Mouse (Mus musculus) heart, adult 2 months (tissue): ENCODE data around the gene Clstn2. TPM values are rescaled to one million over a fixed set of nuclear protein-coding genes. Genes with fewer than 3 reads are reported as not detected.

Source experiments
- DNase-seq, 2 experiments: peaks; one replicate each; pipeline ENCODE4 v3.0.0; 2021
- H3K27ac ChIP-seq: fragments of 200-600 bp; 2 replicates; pipeline ENCODE4 v1.8.1; 2022
- H3K27me3 ChIP-seq: fragments of 200-500 bp; 2 replicates; pipeline ENCODE4 v1.6.1; 2012; ENCODE audit warnings: mild to moderate bottlenecking, low read length, inconsistent platforms, mixed read lengths; ENCODE audit not compliant: control insufficient read depth, insufficient read depth
- H3K36me3 ChIP-seq: fragments of 200-500 bp; 2 replicates; pipeline ENCODE4 v1.6.1; 2012; ENCODE audit warnings: low read length, inconsistent platforms; ENCODE audit not compliant: control insufficient read depth, insufficient read depth
- H3K4me1 ChIP-seq: fragments of 200-500 bp; 2 replicates; pipeline ENCODE4 v1.6.1; 2011; ENCODE audit warnings: low read length; ENCODE audit not compliant: control insufficient read depth, insufficient read depth
- H3K4me3 ChIP-seq: fragments of 200-600 bp; 2 replicates; pipeline ENCODE4 v1.8.1; 2022
- H3K79me2 ChIP-seq: fragments of 200-500 bp; replicated peaks from 2 replicates; pipeline ENCODE4 v1.6.1; 2012; ENCODE audit warnings: mild to moderate bottlenecking, inconsistent platforms, low read length, moderate library complexity, mixed read lengths; ENCODE audit not compliant: control insufficient read depth, insufficient read depth
- H3K9ac ChIP-seq: fragments of 200-500 bp; 2 replicates; pipeline ENCODE4 v1.6.1; 2012; ENCODE audit warnings: low read depth, mild to moderate bottlenecking, control low read depth, inconsistent platforms, low read length, mixed read lengths
- CTCF ChIP-seq: fragments of 200-600 bp; IDR thresholded peaks from 2 replicates; pipeline ENCODE4 v1.8.1; 2022; ENCODE audit warnings: antibody characterized with exemption, mild to moderate bottlenecking, moderate library complexity
- EP300 ChIP-seq: fragments of 200-500 bp; IDR thresholded peaks from 2 replicates; pipeline ENCODE4 v1.6.1; 2011; ENCODE audit warnings: low read depth, low read length, control low read depth; ENCODE audit not compliant: insufficient read depth
- POLR2A ChIP-seq: fragments of 200-500 bp; IDR thresholded peaks from 2 replicates; pipeline ENCODE4 v1.6.1; 2011; ENCODE audit warnings: mild to moderate bottlenecking, low read depth, low read length, control low read depth; ENCODE audit not compliant: insufficient read depth
- WGBS: fragments of 180-500 bp; shearing (Covaris S2); methylation state at CpG from one replicate; pipeline ENCODE4 v1.1.7; 2018; 5-methylcytosine and 5-hydroxymethylcytosine counted together
- intact Hi-C: fragments of 180-260 bp; cut with DNase I; formaldehyde crosslinking; loops from one replicate; pipeline ENCODE4 v1.15.1; 2025
- polyA plus RNA-seq: library from polyadenylated mRNA; depleted of rRNA; stranded (reverse); fragments of >200 nt; gene quantifications from 2 replicates; pipeline ENCODE4 v1.2.3, GENCODE M21; 2012
- total RNA-seq, 2 experiments: library from RNA; stranded (reverse); gene quantifications; 2 replicates each; pipeline ENCODE4 v1.2.3; 2021

Gene Clstn2
- total and polyA plus RNA-seq, 3 experiments: 0.29 to 0.39 (median 0.37) TPM

DNA sequence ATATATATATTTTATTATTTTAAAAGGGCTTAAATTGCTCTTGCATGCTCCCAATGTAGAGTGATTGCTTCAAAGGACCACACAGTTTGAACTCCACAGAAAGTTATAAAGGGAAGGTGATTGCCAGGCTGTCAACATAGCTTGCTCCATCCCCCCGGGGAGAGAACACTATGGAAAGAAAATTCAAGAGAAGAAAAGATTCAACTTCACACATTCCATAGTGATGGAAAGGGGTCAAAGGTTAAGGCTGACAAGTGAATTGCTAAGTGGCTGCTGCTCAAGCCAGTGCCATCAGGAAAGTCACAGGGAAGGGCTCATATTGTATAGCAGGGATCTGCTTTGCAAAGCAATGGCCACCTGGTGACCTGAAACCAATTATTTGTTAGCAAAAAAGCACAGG, 360.8 kb downstream of the Clstn2 start:
- intact Hi-C loops: no loop called here
- no peak for TF ChIP-seq CTCF
- no peak for TF ChIP-seq POLR2A
- no peak for TF ChIP-seq EP300
- DNase-seq: no peak
- H3K27me3 ChIP-seq: no peaks in the 10 kb centered on the region
- H3K9ac ChIP-seq: no peak overlapping the region
- no peaks in the 10 kb centered on the region for H3K36me3 ChIP-seq
- no peaks in the 10 kb centered on the region for H3K79me2 ChIP-seq
- no peak overlapping the region for H3K27ac ChIP-seq
- H3K4me3 ChIP-seq: no peak overlapping the region
- H3K4me1 ChIP-seq: no peaks in the 10 kb centered on the region
- WGBS: 42% methylated on average over 1 of the region's 1 CpGs

GRCm38 (mm10) chr9:97670666-97671065, 362.3 kb downstream of the Clstn2 start:
- no peak for TF ChIP-seq POLR2A
- TF ChIP-seq CTCF: no peak
- no peak for TF ChIP-seq EP300
- no peaks in the 10 kb centered on the region for H3K27me3 ChIP-seq
- H3K9ac ChIP-seq: no peak overlapping the region
- H3K4me1 ChIP-seq: no peaks in the 10 kb centered on the region
- H3K36me3 ChIP-seq: no peaks in the 10 kb centered on the region
- DNase-seq: no peak
- no peaks in the 10 kb centered on the region for H3K79me2 ChIP-seq
- H3K27ac ChIP-seq: no peak overlapping the region
- 72% methylated on average over 8 of the region's 8 CpGs for WGBS
- intact Hi-C loops: no loop called here
- H3K4me3 ChIP-seq: no peak overlapping the region

- DNase-seq: no peak
- WGBS: 83% methylated on average over 4 of the region's 4 CpGs
- H3K9ac ChIP-seq: no peak overlapping the region
- TF ChIP-seq CTCF (no peak), POLR2A (no peak), EP300 (no peak)
- H3K4me3 ChIP-seq: no peak overlapping the region
- no peaks in the 10 kb centered on the region for H3K27me3 ChIP-seq
- intact Hi-C loops: no loop called here
- H3K79me2 ChIP-seq: no peaks in the 10 kb centered on the region
- no peaks in the 10 kb centered on the region for H3K36me3 ChIP-seq
- H3K27ac ChIP-seq: no peak overlapping the region
- no peaks in the 10 kb centered on the region for H3K4me1 ChIP-seq
Observed at GRCm38 (mm10) chr9:97660989-97661388, 372.0 kb downstream of the Clstn2 start.

DNA sequence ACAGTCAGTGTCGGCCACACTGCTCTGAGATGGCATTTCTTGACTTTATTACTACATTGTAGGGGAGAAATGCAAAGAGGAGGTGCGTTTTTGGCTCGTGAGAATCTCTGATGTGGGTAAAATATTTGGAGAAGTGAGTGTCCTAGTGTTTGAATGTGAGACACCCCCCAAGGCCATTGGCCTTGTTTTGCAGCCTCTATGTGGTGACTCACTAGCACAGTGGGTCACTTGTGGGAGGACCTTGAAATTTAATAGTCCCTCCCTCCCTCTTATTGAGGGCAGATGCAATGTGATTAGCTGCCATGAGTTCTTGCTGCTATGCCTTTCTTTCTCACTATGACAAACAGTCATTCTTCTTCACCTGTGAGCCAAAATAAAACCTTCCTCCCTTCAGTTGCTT, 374.2 kb downstream of the Clstn2 start:
- H3K4me3 ChIP-seq: no peak overlapping the region
- no peak for DNase-seq
- WGBS: 62% methylated on average over 3 of the region's 3 CpGs
- H3K27me3 ChIP-seq: no peaks in the 10 kb centered on the region
- no peaks in the 10 kb centered on the region for H3K4me1 ChIP-seq
- TF ChIP-seq POLR2A (no peak), CTCF (no peak), EP300 (no peak)
- H3K36me3 ChIP-seq: no peaks in the 10 kb centered on the region
- intact Hi-C loops: no loop called here
- H3K27ac ChIP-seq: no peak overlapping the region
- no peaks in the 10 kb centered on the region for H3K79me2 ChIP-seq
- no peak overlapping the region for H3K9ac ChIP-seq

GRCm38 (mm10) chr9:97648409-97648808, 384.6 kb downstream of the Clstn2 start:
- H3K4me3 ChIP-seq: no peak overlapping the region
- H3K36me3 ChIP-seq: no peaks in the 10 kb centered on the region
- H3K27me3 ChIP-seq: no peaks in the 10 kb centered on the region
- no peaks in the 10 kb centered on the region for H3K4me1 ChIP-seq
- no peak for DNase-seq
- H3K79me2 ChIP-seq: no peaks in the 10 kb centered on the region
- TF ChIP-seq EP300 (no peak), POLR2A (no peak), CTCF (no peak)
- H3K27ac ChIP-seq: no peak overlapping the region
- H3K9ac ChIP-seq: no peak overlapping the region
- intact Hi-C loops: no loop called here
- WGBS: 76% methylated on average over 3 of the region's 3 CpGs

DNA sequence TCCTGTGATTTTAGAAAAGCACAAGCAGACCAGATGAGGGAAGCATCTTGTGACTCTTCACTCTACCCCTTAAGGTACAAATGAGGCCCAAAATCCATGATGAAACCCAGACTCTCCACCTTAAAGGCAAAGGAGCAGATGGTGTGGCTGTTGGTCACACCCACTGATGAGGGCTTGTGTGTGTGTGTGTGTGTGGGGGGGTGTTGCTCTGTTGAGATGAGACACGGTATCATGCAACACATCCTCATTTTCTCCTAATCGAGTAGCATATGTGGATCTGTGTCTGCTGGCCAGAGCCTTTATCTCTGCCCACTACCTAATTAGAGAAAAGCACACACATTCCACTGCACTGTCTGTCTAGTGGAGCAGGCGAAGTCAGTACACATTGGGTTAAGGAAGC, 387.2 kb downstream of the Clstn2 start:
- Histone ChIP-seq H3K27ac (no peak overlapping the region), H3K9ac (no peak overlapping the region), H3K79me2 (no peaks in the 10 kb centered on the region), H3K4me1 (no peaks in the 10 kb centered on the region), H3K4me3 (no peak overlapping the region), H3K36me3 (no peaks in the 10 kb centered on the region), H3K27me3 (no peaks in the 10 kb centered on the region)
- intact Hi-C loops: no loop called here
- WGBS: 61% methylated on average over 3 of the region's 3 CpGs
- TF ChIP-seq EP300: no peak
- TF ChIP-seq POLR2A: no peak
- no peak for TF ChIP-seq CTCF
- no peak for DNase-seq
